Mouse (Mus musculus): ENCODE results near the gene Iqsec1. TPM values are rescaled to one million over a fixed set of nuclear protein-coding genes. Genes with fewer than 3 reads are reported as not detected.
A peak's percentile ranks its signal among the peaks of the same experiment; 100 is the strongest.

The Iqsec1 gene
- polyA plus RNA-seq, 1 experiment from 2014 or later = 21.5 TPM

- H3K4me1 ChIP-seq = peaks cover 16% of the 10 kb centered on the region
- H3K9me3 ChIP-seq (replicated peaks) = no peaks in the 10 kb centered on the region
- no peak overlapping the region for H3K27ac ChIP-seq (replicated peaks)
- H3K36me3 ChIP-seq = no peaks in the 10 kb centered on the region
- H3K4me3 ChIP-seq (replicated peaks) = no peak overlapping the region
- no peaks in the 10 kb centered on the region for H3K27me3 ChIP-seq (replicated peaks)
- no peak overlapping the region for H3K4me2 ChIP-seq
- peak; percentile 59 for ATAC-seq (ENCODE audit: low FRiP score)
- WGBS = 34% methylated on average over 2 of the region's 2 CpGs
- no peak overlapping the region for H3K9ac ChIP-seq (replicated peaks)
Measured at GRCm38 (mm10) chr6:90915585-90915984, 72.9 kb downstream of the Iqsec1 start.

- no peak overlapping the region for H3K4me3 ChIP-seq (replicated peaks)
- no peaks in the 10 kb centered on the region for H3K27me3 ChIP-seq (replicated peaks)
- H3K9ac ChIP-seq (replicated peaks) = no peak overlapping the region
- no peaks in the 10 kb centered on the region for H3K9me3 ChIP-seq (replicated peaks)
- H3K4me1 ChIP-seq = peaks cover 4% of the 10 kb centered on the region; the same call in 1 of the 2 replicates
- H3K27ac ChIP-seq (replicated peaks) = no peak overlapping the region
- H3K36me3 ChIP-seq = no peaks in the 10 kb centered on the region
- 92% methylated on average over 5 of the region's 5 CpGs for WGBS
- ATAC-seq (ENCODE audit: low FRiP score) = no peak
- H3K4me2 ChIP-seq = no peak overlapping the region
Measured at GRCm38 (mm10) chr6:90913771-90914170, 74.7 kb downstream of the Iqsec1 start.

- Histone ChIP-seq H3K4me3 (replicated peaks) (no peak overlapping the region), H3K27ac (replicated peaks) (no peak overlapping the region), H3K9me3 (replicated peaks) (no peaks in the 10 kb centered on the region), H3K36me3 (no peaks in the 10 kb centered on the region), H3K4me2 (no peak overlapping the region), H3K27me3 (replicated peaks) (no peaks in the 10 kb centered on the region), H3K9ac (replicated peaks) (no peak overlapping the region), H3K4me1 (peaks cover 4% of the 10 kb centered on the region; the same call in 1 of the 2 replicates)
- 83% methylated on average over 6 of the region's 6 CpGs for WGBS
- ATAC-seq (ENCODE audit: low FRiP score) = no peak
Measured at GRCm38 (mm10) chr6:90912768-90913167, 75.7 kb downstream of the Iqsec1 start.

GRCm38 (mm10) chr6:90904143-90904542 is 84.3 kb downstream of the Iqsec1 start:
- no peaks in the 10 kb centered on the region for H3K9me3 ChIP-seq (replicated peaks)
- H3K27ac ChIP-seq (replicated peaks) = no peak overlapping the region
- H3K4me2 ChIP-seq = no peak overlapping the region
- peaks cover 6% of the 10 kb centered on the region for H3K4me1 ChIP-seq
- no peaks in the 10 kb centered on the region for H3K27me3 ChIP-seq (replicated peaks)
- WGBS = 96% methylated on average over 2 of the region's 2 CpGs
- no peak overlapping the region for H3K9ac ChIP-seq (replicated peaks)
- no peak for ATAC-seq (ENCODE audit: low FRiP score)
- H3K36me3 ChIP-seq = no peaks in the 10 kb centered on the region
- no peak overlapping the region for H3K4me3 ChIP-seq (replicated peaks)

GRCm38 (mm10) chr6:90900302-90900701 is 88.2 kb downstream of the Iqsec1 start:
- WGBS = 37% methylated on average over 6 of the region's 6 CpGs
- H3K27me3 ChIP-seq (replicated peaks) = no peaks in the 10 kb centered on the region
- peaks cover 6% of the 10 kb centered on the region for H3K4me1 ChIP-seq
- H3K4me3 ChIP-seq (replicated peaks) = no peak overlapping the region
- H3K27ac ChIP-seq (replicated peaks) = no peak overlapping the region
- no peak overlapping the region for H3K9ac ChIP-seq (replicated peaks)
- no peak for ATAC-seq (ENCODE audit: low FRiP score)
- no peaks in the 10 kb centered on the region for H3K9me3 ChIP-seq (replicated peaks)
- no peaks in the 10 kb centered on the region for H3K36me3 ChIP-seq
- no peak overlapping the region for H3K4me2 ChIP-seq

- H3K9me3 ChIP-seq (replicated peaks) = no peaks in the 10 kb centered on the region
- no peak for ATAC-seq (ENCODE audit: low FRiP score)
- H3K9ac ChIP-seq (replicated peaks) = no peak overlapping the region
- WGBS = 81% methylated on average over 1 of the region's 1 CpGs
- peaks cover 6% of the 10 kb centered on the region for H3K4me1 ChIP-seq
- H3K4me3 ChIP-seq (replicated peaks) = no peak overlapping the region
- no peaks in the 10 kb centered on the region for H3K27me3 ChIP-seq (replicated peaks)
- no peak overlapping the region for H3K4me2 ChIP-seq
- no peak overlapping the region for H3K27ac ChIP-seq (replicated peaks)
- no peaks in the 10 kb centered on the region for H3K36me3 ChIP-seq
Measured at GRCm38 (mm10) chr6:90899266-90899665, 89.2 kb downstream of the Iqsec1 start.

- Histone ChIP-seq H3K9ac (replicated peaks) (no peak overlapping the region), H3K4me1 (peaks cover 6% of the 10 kb centered on the region)
- WGBS = 38% methylated on average over 1 of the region's 1 CpGs
Measured at GRCm38 (mm10) chr6:90898107-90898506, 90.4 kb downstream of the Iqsec1 start.

GRCm38 (mm10) chr6:90892401-90892800 is 96.1 kb downstream of the Iqsec1 start:
- Histone ChIP-seq H3K9ac (replicated peaks) (no peak overlapping the region), H3K4me3 (replicated peaks) (no peak overlapping the region), H3K36me3 (no peaks in the 10 kb centered on the region), H3K4me1 (no peaks in the 10 kb centered on the region), H3K27ac (replicated peaks) (no peak overlapping the region), H3K4me2 (no peak overlapping the region), H3K27me3 (replicated peaks) (no peaks in the 10 kb centered on the region), H3K9me3 (replicated peaks) (no peaks in the 10 kb centered on the region)
- ATAC-seq (ENCODE audit: low FRiP score) = no peak
- 97% methylated on average over 1 of the region's 1 CpGs for WGBS

More at GRCm38 (mm10) chr6:90898107-90898506, 90.4 kb downstream of the Iqsec1 start:
- no peak for ATAC-seq (ENCODE audit: low FRiP score)
- no peaks in the 10 kb centered on the region for H3K9me3 ChIP-seq (replicated peaks)
- no peak overlapping the region for H3K4me3 ChIP-seq (replicated peaks)
- no peak overlapping the region for H3K4me2 ChIP-seq
- H3K36me3 ChIP-seq = no peaks in the 10 kb centered on the region
- H3K27me3 ChIP-seq (replicated peaks) = no peaks in the 10 kb centered on the region
- H3K27ac ChIP-seq (replicated peaks) = no peak overlapping the region

- no peaks in the 10 kb centered on the region for H3K27me3 ChIP-seq (replicated peaks)
- ATAC-seq (ENCODE audit: low FRiP score) = no peak
- H3K9me3 ChIP-seq (replicated peaks) = no peaks in the 10 kb centered on the region
- H3K4me2 ChIP-seq = no peak overlapping the region
- H3K36me3 ChIP-seq = no peaks in the 10 kb centered on the region
- no peak overlapping the region for H3K4me3 ChIP-seq (replicated peaks)
- no peak overlapping the region for H3K9ac ChIP-seq (replicated peaks)
- no peak overlapping the region for H3K27ac ChIP-seq (replicated peaks)
- H3K4me1 ChIP-seq = no peaks in the 10 kb centered on the region
- WGBS = 75% methylated on average over 7 of the region's 7 CpGs
Measured at GRCm38 (mm10) chr6:90889356-90890285, 98.9 kb downstream of the Iqsec1 start.

GRCm38 (mm10) chr6:90887024-90887775 is 101.3 kb downstream of the Iqsec1 start:
- Histone ChIP-seq H3K27ac (replicated peaks) (no peak overlapping the region), H3K9ac (replicated peaks) (no peak overlapping the region), H3K4me1 (no peaks in the 10 kb centered on the region), H3K9me3 (replicated peaks) (no peaks in the 10 kb centered on the region), H3K4me3 (replicated peaks) (no peak overlapping the region), H3K36me3 (no peaks in the 10 kb centered on the region), H3K27me3 (replicated peaks) (no peaks in the 10 kb centered on the region), H3K4me2 (no peak overlapping the region)
- whole genome bisulfite sequencing = 69% methylated on average over 5 of the region's 5 CpGs
- ATAC-seq (ENCODE audit: low FRiP score) = no peak

- Histone ChIP-seq H3K27me3 (replicated peaks) (no peaks in the 10 kb centered on the region), H3K27ac (replicated peaks) (no peak overlapping the region), H3K36me3 (no peaks in the 10 kb centered on the region), H3K9ac (replicated peaks) (no peak overlapping the region), H3K4me2 (no peak overlapping the region), H3K4me3 (replicated peaks) (no peak overlapping the region), H3K9me3 (replicated peaks) (no peaks in the 10 kb centered on the region), H3K4me1 (peaks cover 2% of the 10 kb centered on the region; the same call in 1 of the 2 replicates)
- no peak for ATAC-seq (ENCODE audit: low FRiP score)
- 100% methylated on average over 1 of the region's 1 CpGs for WGBS
Measured at GRCm38 (mm10) chr6:90885626-90886025, 102.9 kb downstream of the Iqsec1 start.

GRCm38 (mm10) chr6:90884631-90885030 is 103.9 kb downstream of the Iqsec1 start:
- peaks cover 6% of the 10 kb centered on the region; the same call in 1 of the 2 replicates for H3K4me1 ChIP-seq
- H3K4me2 ChIP-seq = no peak overlapping the region
- 40% methylated on average over 1 of the region's 1 CpGs for WGBS
- no peak for ATAC-seq (ENCODE audit: low FRiP score)
- H3K36me3 ChIP-seq = no peaks in the 10 kb centered on the region
- no peak overlapping the region for H3K9ac ChIP-seq (replicated peaks)
- no peak overlapping the region for H3K4me3 ChIP-seq (replicated peaks)
- no peaks in the 10 kb centered on the region for H3K9me3 ChIP-seq (replicated peaks)
- H3K27me3 ChIP-seq (replicated peaks) = no peaks in the 10 kb centered on the region
- no peak overlapping the region for H3K27ac ChIP-seq (replicated peaks)
